Mouse (Mus musculus) layer of hippocampus, adult 8-10 months (tissue): ENCODE measurements around the gene Rara. TPM values are rescaled to one million over a fixed set of nuclear protein-coding genes. Genes with fewer than 3 reads are reported as not detected.
"Not testable (repeated sequence)": the region's sequence is repeated elsewhere in the genome, so short reads cannot be mapped to it uniquely, and the experiment has no call there.

Source experiments
- DNase-seq, 2 experiments: peaks; one replicate each; pipeline ENCODE4 v3.0.0; 2022; ENCODE audit warnings: low spot score in 2 of 2
- total RNA-seq, 4 experiments: library from RNA; stranded (reverse); gene quantifications; 2 replicates each; pipeline ENCODE4 v1.2.4; 2022

Rara gene
- total RNA-seq, 4 experiments from 2014 or later, result 17.3 to 20.2 (median 19.4) TPM

DNA sequence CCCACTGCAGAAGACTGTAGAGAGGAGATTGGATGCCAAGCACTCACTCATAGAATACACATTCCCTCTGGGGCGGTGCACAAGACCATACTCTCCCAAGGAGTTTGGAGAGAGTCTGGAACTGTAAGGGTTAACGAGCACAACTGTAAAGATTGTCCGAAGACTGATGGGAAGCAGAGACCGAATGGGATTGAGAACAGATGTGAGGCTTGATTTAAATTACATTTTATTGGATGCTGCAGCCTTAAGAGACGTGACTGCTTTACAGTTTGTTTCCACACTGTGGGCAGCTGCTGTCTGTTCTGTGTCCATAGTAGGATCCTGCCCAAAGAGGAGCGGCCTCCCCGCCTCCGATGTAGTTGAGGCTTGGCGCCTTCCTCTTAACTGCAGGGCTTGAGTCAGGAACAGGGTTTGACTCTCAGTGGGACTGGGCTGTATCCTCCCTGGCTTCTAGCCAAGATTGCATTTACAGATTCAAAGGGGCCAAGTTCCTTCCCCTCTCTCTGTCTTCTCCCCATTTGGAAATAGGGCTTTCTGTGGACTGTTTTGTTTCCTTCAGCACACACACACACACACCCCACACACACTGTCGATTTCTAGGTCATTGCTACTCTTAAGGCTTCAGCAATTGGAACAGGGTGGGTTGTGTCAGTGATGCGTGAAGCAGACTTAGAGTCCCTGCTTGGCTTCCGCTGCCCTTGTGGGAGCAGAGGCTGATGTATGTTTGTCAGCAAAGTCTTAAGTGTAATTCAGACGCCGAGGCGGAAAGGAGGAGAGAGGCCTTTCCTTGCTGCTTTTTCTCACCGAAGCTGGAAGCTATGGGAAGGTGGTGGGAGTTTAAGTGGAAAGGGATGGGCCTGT is 4.5 kb upstream of the Rara start:
- DNase-seq, result not testable (repeated sequence)

DNA sequence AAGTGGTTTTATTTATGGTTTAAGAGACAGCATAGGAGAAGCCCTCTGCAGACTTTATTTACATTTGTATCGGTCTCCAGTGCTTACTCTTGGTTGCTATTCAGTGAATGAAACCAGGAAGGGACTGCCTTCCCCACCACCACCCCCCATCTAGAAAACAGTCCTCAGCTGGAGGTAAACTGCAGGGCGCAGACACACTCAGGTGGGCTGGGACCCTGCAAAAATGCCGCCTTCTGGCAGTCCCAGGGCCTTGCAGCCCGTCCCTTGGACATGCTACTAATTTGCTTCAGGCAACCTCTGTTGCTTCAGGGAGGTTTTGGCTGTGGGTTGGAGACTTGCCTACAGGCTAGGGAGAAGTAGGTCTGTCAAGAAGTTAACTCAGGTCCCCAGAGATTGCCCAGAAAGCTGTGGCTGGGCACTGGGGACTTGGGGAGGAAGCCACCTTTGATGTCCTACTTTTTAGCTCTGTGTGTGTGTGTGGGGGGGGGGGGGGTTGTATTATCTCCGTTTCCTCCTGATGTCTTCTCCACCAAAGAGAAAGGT is 2.9 kb upstream of the Rara start:
- no peak for DNase-seq

DNA sequence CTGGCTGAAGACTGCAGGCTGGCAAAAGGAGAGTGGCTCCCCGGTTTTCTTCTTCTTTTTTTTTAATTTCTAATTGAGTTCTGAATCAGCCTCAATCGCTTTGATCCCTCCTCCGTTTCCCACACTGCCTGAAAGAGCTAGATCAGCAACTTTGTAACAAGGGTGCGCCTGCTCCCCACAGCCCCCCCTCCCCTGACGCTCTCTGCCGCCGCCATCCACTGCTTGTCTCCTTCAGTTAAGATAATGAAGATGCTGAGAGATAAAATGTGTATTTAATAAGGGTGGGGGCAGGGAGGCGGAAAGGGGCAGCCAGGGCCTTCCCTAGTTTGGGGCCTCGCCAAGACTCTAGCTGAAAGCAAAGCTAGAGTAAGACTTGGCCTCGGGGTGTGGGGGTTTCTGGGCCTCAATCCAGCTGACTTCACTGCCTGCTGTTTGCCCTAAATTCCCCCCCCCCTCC is 2.3 kb upstream of the Rara start:
- no peak for DNase-seq

DNA sequence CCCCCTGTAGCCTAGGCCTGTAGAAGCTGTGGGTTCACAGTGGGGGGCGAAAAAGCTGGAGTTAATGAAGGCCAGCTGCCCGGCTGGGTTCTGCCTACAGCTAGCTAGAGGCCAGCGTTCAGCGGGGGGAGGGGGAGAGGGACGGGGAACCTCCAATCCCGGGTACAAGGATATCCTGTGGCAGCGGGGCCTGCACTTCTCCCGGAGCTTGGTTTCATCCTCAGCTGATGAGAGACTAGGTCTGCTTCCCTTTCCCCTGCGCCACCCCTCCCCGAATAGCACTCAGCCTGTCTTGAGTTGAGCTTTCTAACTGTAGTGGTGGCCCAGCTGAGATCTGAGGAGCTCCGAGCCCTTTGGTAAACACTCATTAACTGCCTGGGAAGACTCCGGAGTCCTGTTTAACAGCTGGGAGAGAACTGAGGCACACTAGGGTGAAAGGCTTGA is 1.7 kb upstream of the Rara start:
- no peak for DNase-seq

DNA sequence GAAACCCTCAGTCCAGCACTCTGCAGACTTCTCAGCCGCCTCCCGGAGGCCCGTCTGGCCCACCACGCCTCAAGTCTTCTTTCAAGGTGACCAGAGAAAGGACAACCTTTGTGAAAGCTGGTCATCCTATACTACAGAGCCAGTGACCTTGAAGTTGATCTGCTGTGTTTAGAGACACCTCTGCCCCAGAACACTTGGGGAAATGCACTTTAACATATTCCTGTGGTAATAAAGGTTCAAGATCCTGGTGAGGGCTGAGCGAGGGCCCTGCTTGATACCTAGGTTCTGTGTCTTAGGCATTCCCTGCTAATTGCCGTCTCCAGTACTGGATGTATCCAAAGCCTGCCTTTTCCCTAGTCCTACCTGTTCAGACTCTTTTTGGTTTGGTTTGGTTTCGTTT is 1.1 kb upstream of the Rara start:
- DNase-seq, result no peak

DNA sequence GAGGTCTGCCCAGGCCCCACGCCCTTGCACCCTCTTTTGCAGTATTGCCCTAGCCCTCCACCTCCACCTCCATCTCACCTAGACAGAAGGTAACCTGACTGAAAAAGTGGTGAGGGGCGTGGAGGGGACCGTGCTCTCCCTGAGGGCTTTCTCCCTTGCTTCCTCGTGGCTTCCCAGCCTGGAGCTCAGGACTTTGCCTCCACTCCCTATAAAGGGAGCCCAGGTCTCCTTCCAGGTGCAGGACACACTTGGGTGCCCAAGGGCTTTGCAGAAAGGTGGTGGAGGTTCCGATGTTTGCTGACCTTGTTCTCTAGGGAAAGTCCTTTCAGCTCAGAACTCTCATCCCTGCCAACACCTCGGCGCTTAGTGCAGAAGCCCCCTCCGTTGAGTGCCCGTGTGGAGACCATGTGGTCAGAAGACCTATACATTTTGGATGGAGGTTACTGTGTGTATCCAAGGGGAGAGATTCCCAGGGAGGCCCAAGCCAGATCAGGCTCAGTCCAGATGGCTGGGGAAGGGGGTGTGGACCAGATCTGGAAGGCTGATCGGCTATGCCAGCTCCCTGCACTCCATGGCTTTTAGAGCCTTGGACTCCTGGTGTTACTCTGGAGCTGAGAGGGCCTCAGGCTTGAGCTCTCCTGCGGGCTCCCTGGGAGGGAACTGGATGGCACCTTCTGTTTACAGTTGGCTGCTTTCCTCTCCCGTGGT is 722 bp downstream of the Rara start:
- no peak for DNase-seq

DNA sequence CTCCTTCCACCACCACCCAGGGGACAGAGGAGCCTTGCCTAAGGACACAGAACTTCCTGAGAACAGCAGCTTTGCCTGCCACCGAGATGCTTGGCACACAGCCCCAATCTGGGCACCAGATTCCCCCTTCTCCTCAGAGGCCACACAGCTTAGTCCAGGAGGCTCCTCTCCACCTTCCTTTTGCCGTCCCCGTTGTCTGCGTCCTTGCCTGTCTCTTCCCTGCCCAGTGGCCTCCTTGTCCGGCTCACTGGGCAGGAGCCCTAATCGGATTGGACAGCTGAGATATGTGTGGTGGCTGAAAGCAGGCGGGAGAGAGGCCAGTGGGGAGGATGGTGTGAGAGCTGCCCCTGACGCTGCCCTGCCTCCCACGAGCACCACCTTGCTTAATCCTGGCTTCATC is 1.9 kb downstream of the Rara start:
- no peak for DNase-seq

DNA sequence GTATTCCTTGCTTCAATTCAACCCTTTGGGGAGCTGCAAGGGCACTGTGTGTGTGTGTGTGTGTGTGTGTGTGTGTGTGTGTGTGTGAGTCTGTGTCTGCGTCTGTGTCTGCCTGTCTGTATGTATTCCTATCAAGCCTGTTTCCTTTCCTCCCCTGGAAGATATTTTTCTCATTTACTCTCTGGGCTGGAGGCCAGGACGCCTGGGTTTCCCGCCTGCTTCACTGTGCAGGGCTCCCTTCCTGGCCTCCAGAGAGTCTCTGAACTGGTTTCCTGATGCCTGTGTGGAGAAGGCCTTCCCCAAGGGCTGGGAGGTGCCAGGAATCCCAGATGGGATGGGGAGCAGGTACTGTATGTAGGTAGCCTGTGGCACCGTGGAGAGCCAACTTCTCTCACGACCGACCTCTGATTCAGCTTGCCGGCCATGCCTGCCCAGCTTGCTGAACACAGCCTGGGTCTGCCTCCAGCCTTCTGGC is 2.5 kb downstream of the Rara start:
- DNase-seq, result no peak

DNA sequence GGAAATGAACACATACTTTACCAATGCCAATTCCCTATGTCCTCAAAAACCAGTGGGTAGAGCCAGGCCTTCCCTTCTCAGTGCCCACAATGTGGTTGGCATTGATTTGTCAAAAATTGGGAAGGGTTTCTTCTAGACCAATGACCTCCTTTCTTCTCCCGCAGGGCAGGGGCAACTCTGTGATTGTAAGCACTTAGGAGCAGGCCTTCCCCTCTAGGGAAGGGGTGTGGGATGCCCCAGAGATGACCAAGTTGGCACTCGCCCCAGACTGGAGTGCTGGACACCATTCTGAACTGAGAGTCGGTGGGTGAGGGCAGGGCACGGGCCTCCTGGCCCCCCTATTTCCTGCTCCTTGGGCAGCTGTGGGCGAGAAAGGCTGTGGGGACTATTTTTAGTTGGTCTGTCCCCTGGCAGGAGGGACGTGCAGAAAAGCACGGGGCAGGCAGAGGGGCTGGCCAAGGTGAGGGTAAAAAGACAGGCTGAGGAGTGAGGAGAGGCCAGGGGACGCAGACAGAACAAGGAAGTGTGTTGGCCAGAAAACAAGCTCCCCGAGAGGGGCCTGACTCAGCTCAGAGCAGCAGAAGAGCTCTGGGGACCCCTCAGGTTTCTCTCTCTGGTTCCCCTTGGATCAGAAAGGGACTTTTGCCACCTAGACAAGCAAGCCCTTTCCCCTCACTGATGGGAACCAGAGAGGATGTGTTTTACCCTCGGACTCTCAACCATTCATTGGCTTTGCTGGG is 3.3 kb downstream of the Rara start:
- no peak for DNase-seq

DNA sequence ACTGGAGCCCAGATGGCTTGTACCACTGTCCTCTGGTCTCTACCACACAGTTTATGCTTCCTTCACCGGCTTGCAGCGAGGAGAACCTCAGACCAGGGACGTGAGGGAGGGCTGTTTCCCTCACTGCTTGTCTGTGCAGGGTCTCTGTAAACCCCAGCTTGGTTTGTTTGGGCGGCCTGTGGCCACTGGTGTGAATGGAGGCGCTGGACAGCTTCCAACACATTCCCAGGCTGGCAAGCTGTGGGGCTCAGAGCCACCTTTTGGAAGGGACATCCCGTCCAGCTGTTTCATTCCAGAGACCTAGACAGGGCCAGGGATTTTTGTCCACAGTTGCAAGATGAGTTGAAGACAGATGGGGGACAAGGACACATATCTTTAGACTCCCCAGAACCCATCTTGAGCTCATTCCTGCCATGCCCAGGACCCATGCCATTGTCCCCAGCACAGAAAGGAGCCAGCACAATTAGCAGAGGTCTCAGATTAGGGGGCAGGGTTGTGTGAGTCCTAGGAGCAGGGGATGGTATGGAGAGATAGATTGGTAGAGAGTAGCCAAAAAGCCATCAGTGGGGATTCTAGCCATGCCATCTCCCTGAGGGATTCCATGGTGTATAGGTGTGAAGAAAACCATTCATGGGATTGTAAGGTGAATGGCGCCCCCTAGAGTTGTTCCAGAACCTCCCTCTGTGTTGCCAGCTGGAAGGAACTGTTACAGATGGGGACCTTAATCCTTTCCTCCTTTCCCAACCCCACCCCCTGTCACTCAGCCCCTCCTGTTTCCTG is 4.1 kb downstream of the Rara start:
- DNase-seq, result no peak

DNA sequence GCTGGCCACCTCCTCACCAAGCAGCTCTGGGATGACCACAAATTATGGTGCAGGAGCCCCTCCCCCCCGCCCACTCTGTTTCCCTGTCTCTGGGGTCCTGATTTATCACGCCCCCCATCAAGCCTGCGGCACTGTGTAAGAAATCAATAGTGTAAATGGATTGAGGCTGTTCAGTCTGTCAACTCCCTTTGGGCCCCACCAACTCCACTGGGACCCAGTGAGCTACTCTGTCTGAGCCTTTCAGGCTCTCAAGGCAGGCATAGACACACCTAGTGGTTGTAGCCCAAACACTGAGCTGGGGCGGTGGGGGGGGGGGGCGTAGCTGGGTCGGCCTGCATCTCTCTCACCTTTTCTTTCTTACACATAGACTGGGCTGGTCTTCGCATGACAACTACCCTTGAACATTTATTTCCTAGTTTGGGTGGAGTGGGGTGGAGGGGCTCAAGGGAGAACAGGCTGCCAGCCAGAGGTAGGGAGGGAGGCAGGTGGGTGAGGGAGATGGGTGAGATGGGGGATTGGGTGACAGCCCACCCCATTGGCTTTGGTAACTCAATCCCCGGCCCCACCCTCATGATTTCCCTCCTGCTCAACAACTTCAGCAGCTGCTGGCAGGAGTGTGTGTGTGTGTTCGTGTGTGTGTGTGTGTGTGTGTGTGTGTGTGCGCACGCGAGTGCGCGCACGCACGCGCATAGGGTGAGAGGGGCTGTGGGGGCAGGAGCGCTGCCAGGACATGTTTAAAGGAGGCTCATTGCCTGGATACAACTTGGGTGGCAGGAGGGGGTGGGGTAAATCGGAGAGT is 4.9 kb downstream of the Rara start:
- no peak for DNase-seq

DNA sequence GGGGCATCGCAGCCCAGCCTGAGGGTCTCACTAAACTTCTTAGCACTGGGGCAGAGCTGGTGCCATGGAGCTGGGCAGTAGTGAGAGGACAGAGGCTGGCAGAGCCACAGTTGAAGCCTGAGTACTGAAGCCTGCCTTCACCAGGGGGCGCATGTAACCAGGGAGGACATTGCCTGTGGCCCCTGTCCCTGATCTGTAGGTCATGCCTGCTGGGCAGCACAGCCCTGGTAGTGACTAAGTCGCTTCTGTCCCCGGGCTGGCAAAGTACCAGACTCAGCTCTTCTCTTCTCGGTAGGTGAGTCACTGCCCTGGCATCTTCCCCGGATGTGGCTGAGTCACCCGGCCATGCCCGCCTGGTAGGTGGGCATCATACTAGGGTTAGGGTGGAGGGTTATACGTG is 5.5 kb downstream of the Rara start:
- no peak for DNase-seq

DNA sequence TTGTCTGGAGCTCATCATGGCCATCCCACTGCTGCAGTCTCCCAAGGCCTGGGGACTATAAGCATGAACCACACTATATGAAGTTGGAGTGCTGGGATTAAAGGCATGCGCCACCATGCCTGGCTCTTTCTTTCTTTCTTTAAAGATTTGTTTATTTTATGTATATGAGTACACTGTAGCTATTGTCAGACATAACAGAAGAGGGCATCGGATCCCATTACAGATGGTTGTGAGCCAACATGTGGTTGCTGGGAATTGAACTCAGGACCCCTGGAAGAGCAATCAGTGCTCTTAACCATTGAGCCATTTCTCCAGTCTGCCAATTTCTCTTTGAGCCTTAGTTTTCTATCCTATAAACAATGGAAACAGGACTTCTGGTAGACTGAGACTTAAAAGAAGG is 6.2 kb downstream of the Rara start:
- DNase-seq, result not testable (repeated sequence)

DNA sequence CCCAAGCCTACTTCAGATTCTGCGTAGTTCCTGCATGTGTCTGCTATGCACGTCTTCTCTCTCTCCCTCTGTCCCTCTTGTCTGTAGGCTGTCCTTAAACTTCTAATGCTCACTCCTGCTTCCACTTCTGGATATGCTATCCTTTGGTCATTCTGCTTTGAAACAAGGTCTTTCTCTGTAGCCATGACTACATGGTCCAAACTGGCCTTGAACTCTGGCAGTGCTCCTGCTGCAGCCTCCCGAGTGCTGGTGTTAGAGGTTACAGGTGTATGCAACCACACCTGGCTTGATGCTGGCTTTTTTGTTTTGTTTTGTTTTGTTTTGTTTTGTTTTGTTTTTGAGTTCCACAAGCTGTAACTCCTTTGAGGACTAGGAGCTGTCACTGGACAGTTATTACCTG is 6.7 kb downstream of the Rara start:
- no peak for DNase-seq

DNA sequence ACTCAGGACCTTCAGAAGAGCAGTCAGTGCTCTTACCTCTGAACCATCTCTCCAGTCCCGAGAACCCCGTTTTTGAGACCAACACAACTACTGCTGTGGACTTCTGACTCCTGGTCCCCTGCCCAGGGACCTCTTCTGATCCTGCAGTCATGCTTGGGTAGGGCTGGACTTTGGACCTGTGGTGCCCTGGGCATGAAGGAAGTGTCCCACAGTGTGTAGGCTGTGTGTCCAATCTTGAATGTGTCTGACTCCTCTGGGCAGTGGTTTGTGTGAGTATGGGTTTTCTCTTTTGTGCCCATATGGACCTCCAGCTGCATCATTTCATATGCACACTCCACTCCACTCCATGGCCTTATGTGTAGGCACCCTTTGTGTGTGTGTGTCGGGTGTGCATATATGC is 7.5 kb downstream of the Rara start:
- DNase-seq, result no peak

DNA sequence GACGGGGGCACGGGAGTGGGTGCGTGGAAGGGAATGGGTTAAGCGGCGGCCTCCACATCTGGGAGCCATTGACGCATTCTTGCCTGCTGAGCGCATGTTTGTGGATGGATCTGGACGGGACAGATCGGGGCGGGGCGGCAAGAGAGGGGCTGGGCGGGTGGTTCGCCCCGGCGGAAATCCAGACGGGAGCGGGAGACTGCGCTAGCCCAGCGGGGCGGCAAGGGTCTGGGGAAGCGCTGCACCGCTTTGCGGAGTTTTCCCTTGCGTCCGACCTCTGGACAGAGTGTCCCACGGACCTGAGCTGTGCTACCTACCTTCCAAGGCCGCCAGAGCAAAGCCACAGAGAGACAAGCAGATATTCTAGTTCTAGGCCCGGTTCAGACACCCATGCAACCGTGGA is 8.6 kb downstream of the Rara start:
- DNase-seq, result no peak

DNA sequence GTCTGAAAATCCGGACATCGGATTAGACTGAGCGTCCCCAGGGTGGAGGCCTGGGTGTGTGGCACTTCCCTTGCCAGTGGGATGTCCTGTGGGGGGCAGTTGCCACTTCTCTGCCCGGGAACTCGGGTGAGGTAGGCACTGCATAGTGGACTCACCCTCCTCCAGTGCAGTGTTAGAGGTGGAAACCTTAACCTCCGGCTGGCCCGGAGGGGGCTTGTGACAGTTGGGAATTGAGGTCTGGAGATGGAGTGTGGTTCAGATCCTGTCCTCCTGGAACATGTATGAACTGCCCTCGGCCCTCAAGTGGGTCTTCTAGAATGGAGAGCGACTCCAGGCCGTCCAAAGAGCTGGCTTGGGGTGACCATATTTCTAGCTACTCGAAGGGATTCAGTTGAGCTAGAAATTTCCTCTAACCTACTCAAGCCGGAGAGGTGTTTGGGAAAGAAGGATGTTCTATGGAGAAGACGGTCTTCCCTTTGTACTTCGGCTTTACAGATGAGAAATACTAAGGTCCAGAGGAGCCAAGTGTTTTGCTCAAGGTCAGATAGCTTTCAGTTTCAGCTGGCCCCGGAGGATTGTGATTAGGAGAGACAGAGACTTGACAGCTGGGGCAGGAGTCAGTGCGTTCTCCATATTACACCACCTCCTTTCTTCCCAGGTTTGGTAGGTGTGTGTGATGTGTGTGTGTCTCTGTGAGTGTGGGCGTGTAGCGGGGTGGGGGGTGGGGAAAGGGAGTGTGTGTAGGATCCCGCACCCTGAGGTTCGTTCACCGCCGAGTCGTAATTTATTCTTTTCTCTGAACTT is 9.2 kb downstream of the Rara start:
- no peak for DNase-seq

DNA sequence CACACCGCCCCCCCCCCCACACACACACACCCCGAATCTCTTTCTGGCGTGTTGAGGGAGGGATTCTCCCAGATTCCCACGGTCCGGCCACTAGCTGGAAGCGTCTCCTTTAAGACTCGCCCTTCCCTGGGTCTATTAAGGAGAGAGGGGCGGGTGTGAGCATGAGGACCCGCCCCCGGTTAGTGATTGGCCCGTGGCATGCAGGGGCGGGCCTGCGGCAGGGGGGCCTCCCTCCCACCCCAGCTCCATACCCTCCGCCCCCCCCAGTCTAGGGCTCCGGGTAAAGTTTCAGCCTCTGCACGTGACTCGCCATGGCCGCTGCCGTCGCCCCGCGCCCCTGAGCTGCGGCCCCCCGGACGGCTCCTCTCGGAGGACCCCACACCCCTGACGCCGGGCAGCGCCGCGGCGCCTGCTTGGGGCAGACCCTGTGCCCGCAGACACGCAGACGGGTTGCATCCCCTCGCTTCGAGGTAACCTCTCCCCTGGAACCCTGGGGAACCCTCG is 9.8 kb downstream of the Rara start:
- DNase-seq, result no peak
